Mouse (Mus musculus): ENCODE results near the gene Cdc5l. TPM values are rescaled to one million over a fixed set of nuclear protein-coding genes. Genes with fewer than 3 reads are reported as not detected.
A peak's percentile ranks its signal among the peaks of the same experiment; 100 is the strongest.

The Cdc5l gene
- polyA plus RNA-seq, 1 experiment: 6.0 TPM

- H3K36me3 ChIP-seq (ENCODE audit: control insufficient read depth, insufficient read depth, low read length): no peaks in the 10 kb centered on the region
- TF ChIP-seq POLR2A (IDR thresholded peaks at IDR 0.05; ENCODE audit: low read depth, low read length) (no peak), CTCF (IDR thresholded peaks at IDR 0.05; ENCODE audit: extremely low read depth, insufficient read depth, insufficient read length, insufficient replicate concordance) (no peak)
- H3K27me3 ChIP-seq (ENCODE audit: control insufficient read depth, insufficient read depth, low read length): no peaks in the 10 kb centered on the region
- 35% methylated on average over 5 of the region's 5 CpGs for WGBS
- DNase-seq (ENCODE audit: low read depth in 1 of 2, low spot score in 2 of 2): no peak
- H3K4me1 ChIP-seq (ENCODE audit: control insufficient read depth, insufficient read depth, insufficient read length): no peaks in the 10 kb centered on the region; the same call in 1 of the 2 replicates
- no peak overlapping the region for H3K27ac ChIP-seq (ENCODE audit: insufficient read depth, low read length)
- no peak overlapping the region for H3K4me3 ChIP-seq (ENCODE audit: extremely low read depth, insufficient read depth, insufficient read length)
Observed at GRCm38 (mm10) chr17:45377323-45377722, 56.2 kb downstream of the Cdc5l start.

GRCm38 (mm10) chr17:45373987-45374608 lies 59.4 kb downstream of the Cdc5l start:
- Histone ChIP-seq H3K4me1 (ENCODE audit: control insufficient read depth, insufficient read depth, insufficient read length) (no peaks in the 10 kb centered on the region; the same call in 1 of the 2 replicates), H3K36me3 (ENCODE audit: control insufficient read depth, insufficient read depth, low read length) (no peaks in the 10 kb centered on the region), H3K27me3 (ENCODE audit: control insufficient read depth, insufficient read depth, low read length) (no peaks in the 10 kb centered on the region), H3K27ac (ENCODE audit: insufficient read depth, low read length) (no peak overlapping the region), H3K4me3 (ENCODE audit: extremely low read depth, insufficient read depth, insufficient read length) (no peak overlapping the region)
- TF ChIP-seq CTCF (IDR thresholded peaks at IDR 0.05; ENCODE audit: extremely low read depth, insufficient read depth, insufficient read length, insufficient replicate concordance): peak; percentile 89
- no peak for TF ChIP-seq POLR2A (IDR thresholded peaks at IDR 0.05; ENCODE audit: low read depth, low read length)
- WGBS: 39% methylated on average over 13 of the region's 13 CpGs
- DNase-seq (ENCODE audit: low read depth in 1 of 2, low spot score in 2 of 2): peak; percentile 7 to 56

- DNase-seq (ENCODE audit: low read depth in 1 of 2, low spot score in 2 of 2): no peak
- Histone ChIP-seq H3K4me3 (ENCODE audit: extremely low read depth, insufficient read depth, insufficient read length) (no peak overlapping the region), H3K4me1 (ENCODE audit: control insufficient read depth, insufficient read depth, insufficient read length) (no peaks in the 10 kb centered on the region; the same call in 1 of the 2 replicates), H3K27ac (ENCODE audit: insufficient read depth, low read length) (no peak overlapping the region), H3K36me3 (ENCODE audit: control insufficient read depth, insufficient read depth, low read length) (no peaks in the 10 kb centered on the region), H3K27me3 (ENCODE audit: control insufficient read depth, insufficient read depth, low read length) (no peaks in the 10 kb centered on the region)
- TF ChIP-seq CTCF (IDR thresholded peaks at IDR 0.05; ENCODE audit: extremely low read depth, insufficient read depth, insufficient read length, insufficient replicate concordance): no peak
- no peak for TF ChIP-seq POLR2A (IDR thresholded peaks at IDR 0.05; ENCODE audit: low read depth, low read length)
- 92% methylated on average over 9 of the region's 9 CpGs for WGBS
Observed at GRCm38 (mm10) chr17:45371042-45371441, 62.5 kb downstream of the Cdc5l start.

GRCm38 (mm10) chr17:45370535-45370934 lies 63.0 kb downstream of the Cdc5l start:
- Histone ChIP-seq H3K27ac (ENCODE audit: insufficient read depth, low read length) (no peak overlapping the region), H3K36me3 (ENCODE audit: control insufficient read depth, insufficient read depth, low read length) (no peaks in the 10 kb centered on the region), H3K4me3 (ENCODE audit: extremely low read depth, insufficient read depth, insufficient read length) (no peak overlapping the region), H3K27me3 (ENCODE audit: control insufficient read depth, insufficient read depth, low read length) (no peaks in the 10 kb centered on the region), H3K4me1 (ENCODE audit: control insufficient read depth, insufficient read depth, insufficient read length) (no peaks in the 10 kb centered on the region; the same call in 1 of the 2 replicates)
- TF ChIP-seq CTCF (IDR thresholded peaks at IDR 0.05; ENCODE audit: extremely low read depth, insufficient read depth, insufficient read length, insufficient replicate concordance) (no peak), POLR2A (IDR thresholded peaks at IDR 0.05; ENCODE audit: low read depth, low read length) (no peak)
- no peak for DNase-seq (ENCODE audit: low read depth in 1 of 2, low spot score in 2 of 2)
- WGBS: 68% methylated on average over 5 of the region's 5 CpGs

GRCm38 (mm10) chr17:45364871-45365270 lies 68.7 kb downstream of the Cdc5l start:
- TF ChIP-seq POLR2A (IDR thresholded peaks at IDR 0.05; ENCODE audit: low read depth, low read length) (no peak), CTCF (IDR thresholded peaks at IDR 0.05; ENCODE audit: extremely low read depth, insufficient read depth, insufficient read length, insufficient replicate concordance) (no peak)
- 61% methylated on average over 7 of the region's 7 CpGs for WGBS
- Histone ChIP-seq H3K36me3 (ENCODE audit: control insufficient read depth, insufficient read depth, low read length) (no peaks in the 10 kb centered on the region), H3K4me3 (ENCODE audit: extremely low read depth, insufficient read depth, insufficient read length) (no peak overlapping the region), H3K4me1 (ENCODE audit: control insufficient read depth, insufficient read depth, insufficient read length) (no peaks in the 10 kb centered on the region; the same call in 1 of the 2 replicates), H3K27ac (ENCODE audit: insufficient read depth, low read length) (no peak overlapping the region), H3K27me3 (ENCODE audit: control insufficient read depth, insufficient read depth, low read length) (no peaks in the 10 kb centered on the region)
- DNase-seq (ENCODE audit: low read depth in 1 of 2, low spot score in 2 of 2): no peak

GRCm38 (mm10) chr17:45360950-45361349 lies 72.6 kb downstream of the Cdc5l start:
- WGBS: 47% methylated on average over 3 of the region's 3 CpGs
- H3K4me3 ChIP-seq (ENCODE audit: extremely low read depth, insufficient read depth, insufficient read length): no peak overlapping the region
- no peaks in the 10 kb centered on the region; the same call in 1 of the 2 replicates for H3K4me1 ChIP-seq (ENCODE audit: control insufficient read depth, insufficient read depth, insufficient read length)
- peak in 1 of 2 experiments; percentile 3 for DNase-seq (ENCODE audit: low read depth in 1 of 2, low spot score in 2 of 2)
- no peaks in the 10 kb centered on the region for H3K27me3 ChIP-seq (ENCODE audit: control insufficient read depth, insufficient read depth, low read length)
- no peak for TF ChIP-seq CTCF (IDR thresholded peaks at IDR 0.05; ENCODE audit: extremely low read depth, insufficient read depth, insufficient read length, insufficient replicate concordance)
- TF ChIP-seq POLR2A (IDR thresholded peaks at IDR 0.05; ENCODE audit: low read depth, low read length): no peak
- no peaks in the 10 kb centered on the region for H3K36me3 ChIP-seq (ENCODE audit: control insufficient read depth, insufficient read depth, low read length)
- no peak overlapping the region for H3K27ac ChIP-seq (ENCODE audit: insufficient read depth, low read length)

GRCm38 (mm10) chr17:45359443-45359842 lies 74.1 kb downstream of the Cdc5l start:
- Histone ChIP-seq H3K27me3 (ENCODE audit: control insufficient read depth, insufficient read depth, low read length) (no peaks in the 10 kb centered on the region), H3K4me1 (ENCODE audit: control insufficient read depth, insufficient read depth, insufficient read length) (no peaks in the 10 kb centered on the region), H3K36me3 (ENCODE audit: control insufficient read depth, insufficient read depth, low read length) (no peaks in the 10 kb centered on the region), H3K4me3 (ENCODE audit: extremely low read depth, insufficient read depth, insufficient read length) (no peak overlapping the region), H3K27ac (ENCODE audit: insufficient read depth, low read length) (no peak overlapping the region)
- TF ChIP-seq POLR2A (IDR thresholded peaks at IDR 0.05; ENCODE audit: low read depth, low read length) (no peak), CTCF (IDR thresholded peaks at IDR 0.05; ENCODE audit: extremely low read depth, insufficient read depth, insufficient read length, insufficient replicate concordance) (no peak)
- WGBS: 81% methylated on average over 5 of the region's 5 CpGs
- no peak for DNase-seq (ENCODE audit: low read depth in 1 of 2, low spot score in 2 of 2)

Data from spleen, adult 2 months (tissue).